Mouse (Mus musculus) cerebellum, adult 11-12 months (tissue): ENCODE results near the gene Rras.

Source experiments
- DNase-seq: peaks from one replicate; pipeline ENCODE4 v3.0.0; 2022

The Rras gene

DNA sequence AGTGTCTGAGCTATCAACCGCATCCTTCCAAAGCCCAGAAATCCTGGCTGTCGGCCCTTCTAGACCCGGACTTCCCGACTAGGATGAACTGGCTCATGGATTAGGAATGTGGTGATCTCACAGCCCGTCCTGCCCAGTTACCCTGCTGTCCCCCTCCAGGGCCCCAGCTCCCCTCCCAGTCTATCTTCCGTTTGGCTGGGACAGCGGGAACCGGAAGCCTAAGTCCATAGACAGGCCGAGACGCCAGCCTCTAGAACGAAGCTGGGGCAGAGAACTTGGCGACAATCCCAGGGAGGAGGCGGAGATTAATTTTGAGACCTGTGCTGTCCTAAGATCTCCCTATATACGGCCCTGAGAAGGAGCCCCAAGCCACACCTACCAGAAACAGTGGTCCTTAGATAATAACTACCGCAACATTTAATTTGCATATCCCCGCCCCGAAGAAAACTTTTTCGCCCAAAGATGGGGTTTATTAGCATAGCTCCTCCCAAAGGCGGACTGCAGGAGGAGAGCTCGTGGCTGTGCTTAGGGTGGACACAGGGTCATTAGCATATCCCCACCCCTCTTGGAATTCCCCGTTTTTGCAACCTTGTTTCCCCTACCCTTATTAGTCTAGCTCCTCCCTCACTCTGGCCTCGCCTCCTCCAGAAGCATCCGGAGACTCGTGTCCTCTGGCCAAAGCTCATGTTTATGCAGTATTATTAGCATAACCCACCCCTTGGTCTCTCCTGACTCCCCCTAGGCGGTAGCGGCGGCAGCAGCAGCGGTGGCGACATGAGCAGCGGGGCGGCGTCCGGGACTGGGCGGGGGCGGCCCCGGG lies at the start of gene Rras:
TSS of gene Rras (plus strand) at position 720 of the 820 bp plus-strand sequence.
- DNase-seq: peak; percentile 91

DNA sequence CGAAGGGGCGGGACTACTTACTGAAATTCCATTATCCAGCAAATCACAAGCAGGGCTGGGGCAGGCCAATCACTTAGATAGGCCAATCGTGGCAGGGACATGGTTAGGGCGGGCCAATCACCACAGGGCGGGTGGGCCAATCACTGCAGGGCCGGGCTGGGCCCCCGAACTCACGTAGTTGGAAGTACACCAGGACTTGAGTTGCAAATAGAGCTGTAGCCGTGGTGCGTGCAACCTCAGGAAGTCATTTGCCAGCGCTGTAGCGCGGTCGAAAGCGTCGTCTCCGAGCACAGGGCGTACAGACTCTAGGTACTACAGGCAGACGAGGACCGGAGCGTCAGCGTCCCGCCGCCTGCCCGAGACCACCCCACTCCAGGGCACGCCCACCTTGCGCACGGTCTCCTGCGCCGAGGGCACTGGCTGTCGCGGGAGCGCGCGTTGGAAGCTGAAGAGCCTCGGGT lies 47.5 kb upstream of the Rras start:
- DNase-seq: peak; percentile 89

GRCm38 (mm10) chr7:44971142-44971541 lies 46.6 kb upstream of the Rras start:
- DNase-seq: peak; percentile 38

DNA sequence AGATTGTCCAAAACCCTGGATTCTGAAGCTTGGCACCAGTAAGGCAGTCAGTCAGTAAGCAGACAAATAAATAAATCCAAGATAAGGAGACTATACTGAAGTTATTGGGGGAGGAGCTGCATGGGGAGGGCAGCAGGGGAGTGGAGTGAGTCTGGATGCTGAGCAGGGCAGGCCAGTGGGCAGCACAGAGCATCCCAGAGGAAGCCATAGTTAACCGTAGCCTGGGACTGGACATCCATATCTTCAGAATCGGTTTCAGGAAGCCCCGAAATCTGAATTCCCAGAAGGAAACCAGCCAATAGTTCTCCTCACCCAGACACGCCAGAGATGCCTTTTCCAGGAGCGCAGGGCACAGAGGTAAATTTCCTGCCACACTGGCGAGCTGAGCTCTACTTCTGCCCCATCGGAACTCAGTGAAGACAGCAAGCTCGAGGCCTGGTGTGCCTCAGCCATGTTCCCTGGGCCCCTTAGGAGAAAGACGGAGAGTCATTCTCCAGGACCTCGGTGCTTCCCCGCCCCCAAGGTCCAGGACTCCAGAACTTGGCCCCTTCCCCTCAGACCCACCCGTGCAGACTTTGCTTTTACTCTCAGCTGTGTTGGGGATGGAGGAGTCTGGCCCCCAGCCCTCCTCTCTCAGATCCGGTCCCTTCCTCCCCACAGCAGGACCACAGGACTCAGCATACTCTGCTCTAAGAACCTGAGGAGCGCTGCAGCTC lies 44.2 kb upstream of the Rras start:
- DNase-seq: peak; percentile 61

DNA sequence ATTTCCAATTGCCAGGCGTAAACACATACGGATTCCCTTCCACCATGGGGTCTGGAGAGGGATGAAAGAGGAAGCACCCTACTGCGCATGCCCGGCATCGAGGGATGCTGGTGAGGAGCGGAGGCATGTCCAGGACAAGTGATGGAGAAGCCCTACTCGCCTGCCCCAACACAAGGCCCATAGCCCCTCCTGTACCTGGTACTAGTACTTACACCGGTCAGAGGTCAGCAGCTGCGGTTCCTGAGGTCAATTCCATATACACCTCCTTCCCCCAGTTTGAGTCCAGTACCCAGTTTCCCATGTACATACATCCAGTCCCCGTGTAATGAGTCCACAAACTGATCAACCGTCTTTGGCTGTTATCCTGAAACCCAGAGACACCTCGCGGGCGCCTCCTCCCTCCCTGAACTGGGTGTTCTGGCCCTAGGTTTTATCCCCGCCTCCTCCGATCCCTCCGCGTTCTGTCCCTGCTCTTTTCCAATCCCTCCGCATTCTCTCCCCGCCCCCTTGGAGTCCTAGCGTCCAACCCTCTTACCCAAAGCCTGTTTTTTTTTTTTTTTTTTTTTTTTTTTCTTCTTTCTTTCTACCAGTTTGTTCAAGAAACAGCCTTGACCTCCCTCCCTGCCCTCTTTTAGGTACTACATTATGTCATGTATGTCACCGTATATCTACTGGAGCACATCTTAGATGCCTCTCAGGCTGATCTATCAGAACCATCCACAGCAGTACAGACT lies 43.2 kb upstream of the Rras start, which contains the start of gene Cpt1c:
TSS of gene Cpt1c (minus strand) at position 469 of the 734 bp plus-strand sequence.
- DNase-seq: peak; percentile 91

GRCm38 (mm10) chr7:44975117-44975419 lies 42.7 kb upstream of the Rras start:
- DNase-seq: peak; percentile 49

GRCm38 (mm10) chr7:44978300-44978699 lies 39.5 kb upstream of the Rras start:
- peak; percentile 37 for DNase-seq

GRCm38 (mm10) chr7:44981539-44981938 lies 36.2 kb upstream of the Rras start:
- DNase-seq: peak; percentile 46

DNA sequence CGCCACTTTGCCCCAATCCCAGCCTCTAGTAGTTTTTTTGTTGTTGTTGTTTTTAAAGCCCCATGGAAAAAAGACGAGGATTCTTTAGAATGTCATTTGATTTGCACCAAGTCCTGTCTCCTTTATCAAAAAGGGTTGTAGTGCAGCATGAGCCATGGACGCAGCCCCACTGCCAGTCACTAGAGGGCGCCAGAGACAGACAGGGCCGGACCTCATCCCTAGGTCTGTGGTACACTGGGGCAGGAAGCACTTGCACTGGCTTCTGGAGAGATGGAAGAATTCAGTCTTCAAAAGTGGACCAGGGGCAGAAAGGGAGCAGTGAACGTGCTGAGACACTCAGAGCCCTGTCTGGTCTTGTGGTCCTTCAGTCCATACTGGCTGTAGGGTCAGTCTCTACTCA lies 34.7 kb upstream of the Rras start:
- peak; percentile 75 for DNase-seq

GRCm38 (mm10) chr7:44983944-44984832 lies 33.6 kb upstream of the Rras start:
- peak; percentile 54 for DNase-seq

DNA sequence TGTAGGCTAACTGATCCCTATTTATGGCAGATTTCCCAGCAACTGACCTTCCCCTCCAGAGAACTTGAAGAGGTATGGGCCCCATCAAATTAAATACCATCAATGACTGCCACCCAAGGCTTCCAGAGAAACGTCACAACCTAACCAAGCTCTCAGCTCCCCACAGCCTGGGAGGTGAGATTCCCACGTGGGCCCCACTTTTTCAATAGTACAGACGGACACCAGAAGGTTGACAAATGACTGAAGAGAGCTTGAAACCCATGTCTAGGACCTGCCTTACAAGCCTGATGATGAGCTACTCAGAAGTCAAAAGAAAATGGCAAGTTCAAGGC lies 33.0 kb upstream of the Rras start:
- no peak for DNase-seq

DNA sequence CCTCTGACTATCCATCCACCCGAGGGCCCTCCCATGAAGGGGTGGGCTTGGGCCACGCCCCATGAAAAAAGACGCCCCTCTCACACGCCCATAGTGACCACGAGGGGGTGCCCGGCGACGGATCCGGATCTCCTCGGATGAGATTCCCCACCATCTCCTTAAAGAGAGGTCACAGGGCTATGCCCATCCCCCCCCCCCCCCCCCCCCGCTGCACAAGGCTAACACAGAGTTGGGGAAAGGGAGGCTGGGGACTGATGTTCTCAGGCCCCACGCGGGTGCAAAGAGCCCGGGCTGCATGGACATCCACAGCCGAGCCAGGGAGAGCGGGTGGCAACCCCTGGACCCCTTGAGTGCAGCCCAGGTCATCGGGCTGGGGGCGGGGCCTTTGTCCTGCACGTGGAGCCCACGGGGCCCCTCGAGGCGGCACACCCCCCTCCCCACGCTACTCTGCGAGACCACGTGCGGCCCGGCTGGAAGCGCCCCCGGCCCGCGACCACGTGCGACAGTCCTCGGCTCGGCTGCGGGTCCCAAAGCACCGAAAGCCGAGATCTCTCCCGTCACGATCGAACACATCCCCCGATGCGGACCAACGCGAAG lies 32.1 kb upstream of the Rras start:
- DNase-seq: peak; percentile 82

- DNase-seq: peak; percentile 100
Measured at GRCm38 (mm10) chr7:44986192-44986878, 31.4 kb upstream of the Rras start, which contains the start of gene Prmt1. Prmt1 (minus strand) TSS chr7:44986568.

DNA sequence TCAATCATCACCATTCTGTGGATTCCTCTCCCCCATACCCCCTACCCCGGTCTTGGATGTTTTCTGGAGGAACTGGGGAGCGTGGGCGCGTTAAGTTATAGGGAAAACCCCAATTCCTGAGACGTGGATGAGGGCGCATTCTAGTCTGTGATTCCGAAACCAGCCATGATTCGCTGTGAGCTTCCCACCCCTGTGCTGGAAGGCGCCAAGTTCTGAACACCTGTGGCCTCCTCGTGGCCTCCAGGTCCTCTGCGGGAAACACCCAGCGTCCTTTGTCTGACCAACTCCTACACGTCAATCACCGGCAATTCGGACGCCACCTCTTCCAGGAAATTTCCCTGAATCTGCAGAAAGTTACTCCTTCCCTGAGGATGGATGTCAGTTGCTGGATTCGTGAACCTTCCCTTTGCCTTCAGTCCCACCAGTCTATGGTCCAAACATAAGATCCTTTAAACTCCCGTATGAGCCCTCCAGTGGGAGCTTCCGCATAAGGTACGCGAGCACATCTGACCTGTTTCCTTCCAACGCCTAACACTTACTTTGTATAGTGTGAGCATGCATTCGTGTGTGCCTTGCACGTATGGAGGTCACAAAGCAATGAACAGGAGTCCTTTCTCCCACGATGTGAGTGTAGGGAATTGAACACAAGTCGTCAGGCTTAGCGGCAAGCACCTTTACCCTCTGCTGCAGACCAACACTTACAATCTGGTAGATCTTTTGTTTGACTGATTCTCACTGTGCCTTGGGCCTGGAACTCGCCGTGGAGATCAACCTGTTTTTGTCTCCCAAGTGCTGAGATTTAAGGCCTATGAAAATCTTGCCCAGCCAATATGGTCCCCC lies 30.7 kb upstream of the Rras start:
- DNase-seq: no peak

DNA sequence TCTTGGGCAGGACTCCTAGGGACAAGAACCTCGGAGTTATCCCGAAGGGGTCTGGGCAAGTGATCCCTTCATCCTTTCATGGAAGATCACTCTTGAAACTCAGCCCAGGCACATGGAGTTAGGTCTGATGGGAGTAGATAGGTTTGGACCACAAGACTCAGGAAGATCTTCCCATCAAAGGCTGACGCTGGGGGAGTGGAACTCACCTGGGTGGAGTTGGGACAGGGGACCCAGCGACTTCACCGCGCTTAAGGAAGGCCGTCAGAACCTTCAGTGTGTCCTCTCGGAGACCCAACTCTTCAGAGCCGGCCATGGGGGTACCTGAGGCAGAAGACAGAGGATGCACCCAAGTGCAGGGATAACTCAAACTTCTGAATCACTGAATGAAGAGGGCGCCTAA lies 21.1 kb upstream of the Rras start:
- no peak for DNase-seq

GRCm38 (mm10) chr7:44997231-44997939 lies 20.4 kb upstream of the Rras start, which contains the start of gene Irf3:
Irf3 (plus strand) TSS chr7:44997648.
- peak; percentile 94 for DNase-seq

GRCm38 (mm10) chr7:44997940-44998428 lies 19.8 kb upstream of the Rras start:
- no peak for DNase-seq

GRCm38 (mm10) chr7:44998501-44998955 lies 19.2 kb upstream of the Rras start, which contains the start of gene Bcl2l12:
Bcl2l12 (minus strand) TSS chr7:44998712.
- no peak for DNase-seq

GRCm38 (mm10) chr7:44999753-45000152 lies 18.0 kb upstream of the Rras start:
- DNase-seq: no peak
